Mouse (Mus musculus) midbrain, embryonic 16.5 days (tissue): ENCODE measurements at regions not wholly inside any gene's neighbourhood (a gene's known extent, or its start where the extent isn't known, plus 50 kb on each side); places are given as distances from the start of the nearest gene placed in this dataset.

Source experiments
- ATAC-seq: fragments of 200-750 bp; cut with Nextera tagmentation; 2 replicates; pipeline ENCODE4 v1.8.0; 2017; ENCODE audit warnings: moderate TSS enrichment
- H3K27ac ChIP-seq: fragments of 300-500 bp; sonication (generic); 2 replicates; pipeline ENCODE4 v1.5.1; 2014; ENCODE audit warnings: mild to moderate bottlenecking, low read length, mixed read lengths
- H3K27me3 ChIP-seq: fragments of 300-500 bp; sonication (generic); 2 replicates; pipeline ENCODE4 v1.6.1; 2014; ENCODE audit warnings: low read depth, low read length, mixed read lengths; ENCODE audit not compliant: control insufficient read depth, insufficient read depth
- H3K36me3 ChIP-seq: fragments of 300-500 bp; sonication (generic); 2 replicates; pipeline ENCODE4 v1.6.1; 2014; ENCODE audit warnings: mild to moderate bottlenecking, low read length, moderate library complexity, mixed read lengths; ENCODE audit not compliant: control insufficient read depth, insufficient read depth
- H3K4me1 ChIP-seq: fragments of 300-500 bp; sonication (generic); 2 replicates; pipeline ENCODE4 v1.6.1; 2014; ENCODE audit warnings: mild to moderate bottlenecking, low read length, mixed read lengths; ENCODE audit not compliant: control insufficient read depth, insufficient read depth
- H3K4me2 ChIP-seq: fragments of 300-500 bp; sonication (generic); 2 replicates; pipeline ENCODE4 v1.6.1; 2014; ENCODE audit warnings: mild to moderate bottlenecking, low read length, mixed read lengths
- H3K4me3 ChIP-seq: fragments of 300-500 bp; sonication (generic); 2 replicates; pipeline ENCODE4 v1.5.1; 2014; ENCODE audit warnings: low read depth, mild to moderate bottlenecking, low read length, moderate library complexity, mixed read lengths
- H3K9ac ChIP-seq: fragments of 300-500 bp; sonication (generic); 2 replicates; pipeline ENCODE4 v1.6.1; 2014; ENCODE audit warnings: low read depth, low read length, mixed read lengths
- H3K9me3 ChIP-seq: fragments of 300-500 bp; sonication (generic); replicated peaks from 2 replicates; pipeline ENCODE4 v1.6.1; 2014; ENCODE audit warnings: mild to moderate bottlenecking, low read length, mixed read lengths; ENCODE audit not compliant: control insufficient read depth, poor library complexity, severe bottlenecking
- WGBS: fragments of 180-500 bp; shearing (Covaris S2); extraction: QIAGEN DNeasy Blood & Tissue Kit; methylation state at CpG from one replicate; pipeline ENCODE4 v1.1.7; 2014; 5-methylcytosine and 5-hydroxymethylcytosine counted together

DNA sequence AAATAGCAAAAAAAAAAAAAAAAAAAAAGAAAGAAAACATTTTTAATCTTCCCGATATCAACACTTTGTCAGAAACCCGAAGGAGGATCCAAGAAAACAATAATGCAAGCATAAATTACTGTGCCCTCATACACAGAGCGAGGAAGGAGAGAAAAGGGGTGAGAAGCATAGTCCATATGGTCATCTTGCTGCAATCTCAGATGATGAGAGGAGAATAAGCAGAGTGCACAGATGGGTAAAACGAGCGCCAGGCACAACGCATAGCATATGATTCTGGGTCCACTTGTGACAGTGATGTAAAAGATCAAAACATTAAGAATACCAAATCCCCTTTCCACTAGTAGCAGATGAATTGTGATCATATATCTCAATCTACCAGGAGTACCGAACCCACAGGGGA, 152.1 kb downstream of the S1pr1 start:
- Histone ChIP-seq H3K9ac (no peak overlapping the region), H3K27ac (no peak overlapping the region), H3K4me2 (no peak overlapping the region), H3K4me3 (no peak overlapping the region), H3K4me1 (no peaks in the 10 kb centered on the region), H3K36me3 (no peaks in the 10 kb centered on the region), H3K9me3 (no peaks in the 10 kb centered on the region), H3K27me3 (no peaks in the 10 kb centered on the region)
- WGBS = 83% methylated on average over 7 of the region's 7 CpGs
- ATAC-seq = no peak

DNA sequence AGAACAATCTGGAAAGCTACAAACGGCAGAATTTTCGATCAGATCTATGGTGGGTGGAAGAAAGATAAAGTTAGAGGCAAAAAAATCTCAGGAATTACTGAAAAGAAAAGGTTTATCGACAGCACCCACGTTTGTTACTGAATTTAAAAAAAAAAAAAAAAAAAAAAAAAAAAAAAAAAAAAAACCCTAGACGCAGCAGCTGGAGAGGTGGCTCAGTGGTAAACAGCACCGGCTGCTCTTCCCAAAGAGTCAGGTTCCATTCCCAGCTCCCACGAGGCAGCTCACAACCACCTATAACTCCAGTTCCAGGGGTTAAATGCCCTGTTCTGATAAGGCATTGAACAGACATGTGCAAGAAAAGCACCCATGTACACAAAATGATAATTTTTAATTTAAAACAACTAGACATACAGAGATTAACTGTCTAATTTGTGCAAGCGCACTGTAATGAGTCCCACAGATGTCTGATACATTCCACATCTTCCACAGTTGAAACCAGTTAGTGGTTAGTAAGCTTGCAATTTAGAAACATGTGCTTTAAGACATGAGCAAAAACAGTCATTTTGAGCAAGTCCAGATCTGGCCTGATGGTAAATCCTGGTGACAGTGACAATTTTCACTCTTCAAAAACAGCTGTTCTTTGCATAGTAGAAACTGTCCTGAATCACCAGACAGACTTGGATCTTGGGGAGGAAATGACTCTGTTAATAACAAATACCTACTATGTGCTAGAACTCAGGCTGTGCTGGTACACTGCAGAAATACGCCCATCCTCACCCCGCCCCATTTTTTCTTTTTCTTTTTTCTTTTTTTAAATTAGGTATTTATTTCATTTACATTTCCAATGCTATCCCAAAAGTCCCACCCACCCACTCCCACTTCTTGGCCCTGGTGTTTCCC, 159.8 kb downstream of the S1pr1 start:
- H3K4me3 ChIP-seq = no peak overlapping the region
- no peak overlapping the region for H3K9ac ChIP-seq
- no peaks in the 10 kb centered on the region for H3K9me3 ChIP-seq
- ATAC-seq = no peak
- H3K36me3 ChIP-seq = no peaks in the 10 kb centered on the region
- WGBS = 89% methylated on average over 10 of the region's 10 CpGs
- H3K27ac ChIP-seq = no peak overlapping the region
- H3K4me2 ChIP-seq = no peak overlapping the region
- H3K27me3 ChIP-seq = no peaks in the 10 kb centered on the region
- H3K4me1 ChIP-seq = no peaks in the 10 kb centered on the region

DNA sequence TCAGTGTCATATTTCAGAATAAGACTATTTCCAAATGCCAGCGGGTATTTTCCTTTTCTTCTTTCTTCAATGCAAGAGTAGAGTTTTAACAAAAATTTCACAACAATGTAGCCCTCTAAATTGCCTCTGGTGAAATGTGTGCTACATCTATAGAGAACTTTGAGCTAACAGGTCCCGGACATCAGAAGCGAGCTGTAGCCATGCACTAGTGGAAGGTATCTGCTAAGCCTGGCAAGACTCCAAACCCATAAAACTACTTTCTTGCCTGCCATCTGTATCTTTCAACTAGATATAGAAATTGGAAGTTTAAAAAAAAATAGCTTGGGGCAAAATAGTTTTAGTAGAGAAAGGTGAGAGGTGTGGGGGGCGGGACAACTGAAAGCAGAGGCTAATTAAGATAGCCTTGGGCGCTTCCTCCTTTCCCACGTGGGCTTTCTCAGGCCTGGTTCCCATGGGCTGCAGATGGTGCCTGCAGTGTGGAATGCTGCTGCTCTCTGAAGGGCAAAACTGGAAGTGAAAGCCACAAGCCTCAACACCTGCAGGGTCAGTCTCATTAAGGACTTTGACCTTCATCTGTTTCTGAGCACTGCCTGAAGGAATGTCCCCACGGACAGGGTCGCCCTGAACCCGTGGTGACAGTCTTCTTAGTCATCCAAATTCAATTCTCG, 160.9 kb downstream of the S1pr1 start:
- H3K4me2 ChIP-seq = no peak overlapping the region
- WGBS = 71% methylated on average over 10 of the region's 10 CpGs
- no peaks in the 10 kb centered on the region for H3K9me3 ChIP-seq
- H3K36me3 ChIP-seq = no peaks in the 10 kb centered on the region
- H3K27ac ChIP-seq = no peak overlapping the region
- no peaks in the 10 kb centered on the region for H3K27me3 ChIP-seq
- no peak overlapping the region for H3K4me3 ChIP-seq
- ATAC-seq = 0 out of 2 replicates have a peak, but pooled peaks have one; percentile 36
- no peaks in the 10 kb centered on the region for H3K4me1 ChIP-seq
- no peak overlapping the region for H3K9ac ChIP-seq

DNA sequence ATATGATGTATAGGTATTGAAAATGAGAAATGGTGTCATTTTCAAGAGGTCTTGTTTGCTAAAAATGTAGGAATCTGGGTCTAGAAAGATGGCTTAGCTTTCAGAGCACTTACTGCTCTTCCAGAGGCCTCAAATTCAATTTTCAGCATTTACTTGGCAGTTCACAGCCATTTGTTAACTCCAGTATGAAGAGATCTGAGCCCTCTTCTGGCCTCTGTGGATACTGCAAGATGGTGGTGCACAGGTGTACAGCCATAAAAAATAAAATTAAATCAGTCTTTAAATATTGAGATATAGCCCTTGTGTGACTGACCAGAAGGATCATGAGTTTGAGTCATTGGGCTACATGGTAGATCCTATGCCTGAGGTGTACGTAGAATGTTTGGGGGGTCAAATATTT, 173.1 kb downstream of the S1pr1 start:
- WGBS = 92% methylated on average over 1 of the region's 1 CpGs

DNA sequence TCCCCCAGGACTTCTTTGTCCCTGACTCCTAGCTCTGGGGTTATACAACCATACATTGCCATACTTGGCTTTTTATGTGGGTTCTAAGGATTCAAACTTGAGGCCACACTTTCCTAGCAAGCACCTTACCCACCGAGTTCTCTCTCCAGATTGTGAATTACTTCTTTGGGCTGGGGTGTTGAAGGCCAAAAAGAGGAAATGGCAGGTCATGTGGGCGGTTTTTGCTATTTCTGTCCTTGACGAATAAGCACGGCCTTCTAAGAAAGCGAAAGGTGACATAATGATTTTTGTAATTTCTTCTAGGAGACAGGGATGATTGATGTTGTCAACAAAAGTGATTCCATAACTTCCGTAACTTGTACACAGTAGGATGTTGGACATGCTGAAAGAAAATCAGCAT, 176.5 kb downstream of the S1pr1 start:
- Histone ChIP-seq H3K9ac (no peak overlapping the region), H3K27me3 (no peaks in the 10 kb centered on the region), H3K27ac (no peak overlapping the region), H3K36me3 (no peaks in the 10 kb centered on the region), H3K4me3 (no peak overlapping the region), H3K4me1 (no peaks in the 10 kb centered on the region), H3K4me2 (no peak overlapping the region), H3K9me3 (no peaks in the 10 kb centered on the region)
- no peak for ATAC-seq
- WGBS = 92% methylated on average over 6 of the region's 6 CpGs

More for the DNA sequence above, 173.1 kb downstream of the S1pr1 start:
- ATAC-seq = no peak
- Histone ChIP-seq H3K27me3 (no peaks in the 10 kb centered on the region), H3K4me3 (no peak overlapping the region), H3K4me2 (no peak overlapping the region), H3K27ac (no peak overlapping the region), H3K9ac (no peak overlapping the region), H3K9me3 (no peaks in the 10 kb centered on the region), H3K36me3 (no peaks in the 10 kb centered on the region), H3K4me1 (no peaks in the 10 kb centered on the region)

DNA sequence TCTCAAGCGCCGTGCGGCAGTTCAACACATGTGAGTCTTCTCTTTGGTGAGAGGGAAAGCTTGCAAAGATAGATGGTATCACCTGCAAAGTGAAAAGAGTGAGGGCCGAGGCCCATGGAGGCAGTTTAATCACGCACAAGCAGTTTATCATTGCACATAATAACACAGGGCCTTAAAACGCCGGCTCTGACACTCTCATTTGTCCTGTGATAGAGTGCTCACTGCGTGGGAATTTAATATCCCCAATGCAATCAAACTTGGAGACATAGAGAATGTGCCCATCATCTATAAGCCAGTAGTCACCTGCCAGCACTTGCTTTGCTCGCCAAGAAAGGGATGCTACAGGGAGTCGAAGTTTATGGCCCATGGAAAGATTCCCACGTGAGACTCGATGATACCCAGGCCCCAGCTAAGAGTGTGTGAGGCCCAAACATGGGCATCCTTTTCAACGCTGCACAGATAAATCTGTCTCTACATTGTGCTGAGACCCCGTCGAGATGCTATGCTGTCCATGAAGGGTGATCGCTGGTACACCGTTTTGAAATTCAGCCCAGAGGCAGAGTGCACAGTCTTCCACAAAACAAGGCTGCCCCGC, 182.6 kb downstream of the S1pr1 start:
- Histone ChIP-seq H3K9me3 (no peaks in the 10 kb centered on the region), H3K4me1 (no peaks in the 10 kb centered on the region), H3K9ac (no peak overlapping the region), H3K27me3 (no peaks in the 10 kb centered on the region), H3K4me3 (no peak overlapping the region), H3K36me3 (no peaks in the 10 kb centered on the region), H3K27ac (no peak overlapping the region), H3K4me2 (no peak overlapping the region)
- 92% methylated on average over 18 of the region's 18 CpGs for WGBS
- ATAC-seq = no peak

DNA sequence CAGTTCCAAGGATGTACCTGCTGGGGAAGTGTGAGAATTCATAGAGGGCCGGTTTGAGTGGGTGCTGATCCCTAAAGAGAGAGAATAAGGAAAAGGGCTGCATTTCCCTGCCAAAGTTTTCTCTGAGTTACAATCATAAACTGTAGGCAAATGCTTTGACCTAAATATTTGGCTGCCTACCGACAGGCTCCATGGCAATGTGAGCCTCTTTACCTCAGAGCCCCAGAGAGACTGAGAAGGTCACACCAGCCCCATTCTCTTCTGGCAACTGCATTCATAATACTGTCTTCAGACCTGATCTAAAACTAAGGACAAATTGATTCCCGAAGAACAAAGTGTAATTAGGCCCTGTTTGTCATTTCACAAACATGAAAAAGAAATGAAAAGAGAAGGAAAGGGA, 184.4 kb downstream of the S1pr1 start:
- no peak overlapping the region for H3K9ac ChIP-seq
- no peak overlapping the region for H3K4me2 ChIP-seq
- no peaks in the 10 kb centered on the region for H3K9me3 ChIP-seq
- no peaks in the 10 kb centered on the region for H3K4me1 ChIP-seq
- WGBS = 77% methylated on average over 3 of the region's 3 CpGs
- no peak for ATAC-seq
- no peaks in the 10 kb centered on the region for H3K27me3 ChIP-seq
- H3K4me3 ChIP-seq = no peak overlapping the region
- H3K36me3 ChIP-seq = no peaks in the 10 kb centered on the region
- no peak overlapping the region for H3K27ac ChIP-seq

DNA sequence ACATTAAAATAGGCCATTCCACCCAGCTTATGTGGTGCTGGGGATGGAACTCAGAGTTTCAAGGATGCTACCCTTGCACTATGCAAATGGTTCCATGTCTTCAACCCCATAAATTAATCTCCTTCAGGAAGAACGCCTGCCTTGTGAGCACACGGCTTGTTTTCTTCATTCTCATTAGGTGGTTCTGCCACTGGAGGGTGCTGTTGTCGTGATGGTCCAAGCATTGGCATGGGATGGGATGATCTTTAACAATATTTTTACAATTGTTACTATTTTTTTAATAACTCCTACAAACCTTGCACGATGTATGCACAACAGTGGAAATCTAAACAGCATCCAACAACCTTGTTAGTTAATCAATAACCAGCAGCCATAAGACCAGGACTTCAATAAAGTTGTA, 185.0 kb downstream of the S1pr1 start:
- Histone ChIP-seq H3K9ac (no peak overlapping the region), H3K9me3 (no peaks in the 10 kb centered on the region), H3K27ac (no peak overlapping the region), H3K4me3 (no peak overlapping the region), H3K4me2 (no peak overlapping the region), H3K4me1 (no peaks in the 10 kb centered on the region), H3K36me3 (no peaks in the 10 kb centered on the region), H3K27me3 (no peaks in the 10 kb centered on the region)
- ATAC-seq = no peak
- 56% methylated on average over 4 of the region's 4 CpGs for WGBS

DNA sequence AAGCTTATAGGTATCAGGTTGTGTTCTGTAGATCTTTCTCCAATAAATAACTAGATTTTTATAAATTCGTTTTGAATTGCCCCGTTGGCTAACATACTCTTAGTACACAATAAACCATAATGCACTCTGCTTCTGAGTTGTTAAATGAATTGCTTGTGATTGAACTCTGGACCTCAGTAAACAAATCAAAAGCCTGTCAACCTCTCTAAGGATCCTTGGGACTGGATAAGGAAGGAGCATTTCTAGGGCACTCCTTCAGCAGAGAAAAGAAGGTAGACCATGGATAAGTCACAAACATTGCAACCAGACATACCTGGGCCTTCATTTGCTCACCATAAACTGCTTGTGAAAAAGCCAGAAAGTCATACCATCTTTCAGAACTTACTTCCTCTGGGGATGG, 191.4 kb downstream of the S1pr1 start:
- no peaks in the 10 kb centered on the region for H3K27me3 ChIP-seq
- WGBS = 93% methylated on average over 2 of the region's 2 CpGs
- no peak for ATAC-seq

More for the DNA sequence above, 191.4 kb downstream of the S1pr1 start:
- Histone ChIP-seq H3K36me3 (no peaks in the 10 kb centered on the region), H3K4me2 (no peak overlapping the region), H3K4me1 (no peaks in the 10 kb centered on the region), H3K27ac (no peak overlapping the region), H3K4me3 (no peak overlapping the region), H3K9ac (no peak overlapping the region), H3K9me3 (no peaks in the 10 kb centered on the region)
